Mouse (Mus musculus) c-Kit-negative CD71-positive TER-119-positive erythroid progenitor cells, embryonic 14.5 days (primary cell): Measurements from ENCODE around the gene Plekha7.
A peak's percentile ranks its signal among the peaks of the same experiment; 100 is the strongest.

ENCODE experiments used
- DNase-seq: peaks from one replicate; pipeline ENCODE4 v3.0.0-alpha.2; 2013; ENCODE audit warnings: low read depth, low spot score

Gene Plekha7

GRCm38 (mm10) chr7:116187521-116187920, 120.7 kb downstream of the Plekha7 start:
- no peak for DNase-seq

GRCm38 (mm10) chr7:116186847-116187246, 121.3 kb downstream of the Plekha7 start:
- no peak for DNase-seq

GRCm38 (mm10) chr7:116186156-116186555, 122.0 kb downstream of the Plekha7 start:
- DNase-seq: no peak

- no peak for DNase-seq
Observed at GRCm38 (mm10) chr7:116184358-116185057, 123.7 kb downstream of the Plekha7 start.

GRCm38 (mm10) chr7:116182451-116182850, 125.7 kb downstream of the Plekha7 start:
- no peak for DNase-seq

- no peak for DNase-seq
Observed at GRCm38 (mm10) chr7:116181444-116181946, 126.7 kb downstream of the Plekha7 start.

GRCm38 (mm10) chr7:116178916-116179315, 129.3 kb downstream of the Plekha7 start:
- DNase-seq: no peak

- DNase-seq: no peak
Observed at GRCm38 (mm10) chr7:116172774-116173173, 135.4 kb downstream of the Plekha7 start.

GRCm38 (mm10) chr7:116169426-116169825, 138.8 kb downstream of the Plekha7 start:
- DNase-seq: no peak

- DNase-seq: no peak
Observed at GRCm38 (mm10) chr7:116168224-116168623, 140.0 kb downstream of the Plekha7 start.

- DNase-seq: no peak
Observed at GRCm38 (mm10) chr7:116164232-116164631, 143.9 kb downstream of the Plekha7 start.

GRCm38 (mm10) chr7:116161544-116161943, 146.6 kb downstream of the Plekha7 start:
- DNase-seq: no peak

GRCm38 (mm10) chr7:116156894-116157143, 151.4 kb downstream of the Plekha7 start:
- DNase-seq: no peak

GRCm38 (mm10) chr7:116156072-116156893, 151.9 kb downstream of the Plekha7 start:
- no peak for DNase-seq

GRCm38 (mm10) chr7:116153781-116154368, 154.3 kb downstream of the Plekha7 start:
- no peak for DNase-seq

GRCm38 (mm10) chr7:116149568-116149967, 158.6 kb downstream of the Plekha7 start:
- DNase-seq: no peak

GRCm38 (mm10) chr7:116147114-116147513, 161.1 kb downstream of the Plekha7 start:
- no peak for DNase-seq

- DNase-seq: no peak
Observed at GRCm38 (mm10) chr7:116145030-116145429, 163.1 kb downstream of the Plekha7 start.

- no peak for DNase-seq
Observed at GRCm38 (mm10) chr7:116137671-116138070, 170.5 kb downstream of the Plekha7 start.

- no peak for DNase-seq
Observed at GRCm38 (mm10) chr7:116137149-116137548, 171.0 kb downstream of the Plekha7 start.

- DNase-seq: no peak
Observed at GRCm38 (mm10) chr7:116134413-116135292, 173.5 kb downstream of the Plekha7 start.

- DNase-seq: peak; percentile 47
Observed at GRCm38 (mm10) chr7:116132078-116132477, 176.1 kb downstream of the Plekha7 start.
